Mouse (Mus musculus) frontal cortex, postnatal 14 days (tissue): ENCODE data around the gene Gng13.
"Not testable (repeated sequence)": the region's sequence is repeated elsewhere in the genome, so short reads cannot be mapped to it uniquely, and the experiment has no call there.

Experiments
- DNase-seq, 2 experiments: peaks; one replicate each; pipeline ENCODE4 v3.0.0; 2022; ENCODE audit warnings: low spot score in 2 of 2

Gng13 gene

GRCm38 (mm10) chr17:25732082-25732481 is 15.1 kb downstream of the Gng13 start:
- DNase-seq: peak; percentile 64 to 83

- no peak for DNase-seq
Measured at GRCm38 (mm10) chr17:25735246-25735645, 18.3 kb downstream of the Gng13 start.

GRCm38 (mm10) chr17:25735745-25736144 is 18.8 kb downstream of the Gng13 start, which contains the start of gene Mslnl:
Gene Mslnl (plus strand): TSS chr17:25736042.
- no peak for DNase-seq

DNA sequence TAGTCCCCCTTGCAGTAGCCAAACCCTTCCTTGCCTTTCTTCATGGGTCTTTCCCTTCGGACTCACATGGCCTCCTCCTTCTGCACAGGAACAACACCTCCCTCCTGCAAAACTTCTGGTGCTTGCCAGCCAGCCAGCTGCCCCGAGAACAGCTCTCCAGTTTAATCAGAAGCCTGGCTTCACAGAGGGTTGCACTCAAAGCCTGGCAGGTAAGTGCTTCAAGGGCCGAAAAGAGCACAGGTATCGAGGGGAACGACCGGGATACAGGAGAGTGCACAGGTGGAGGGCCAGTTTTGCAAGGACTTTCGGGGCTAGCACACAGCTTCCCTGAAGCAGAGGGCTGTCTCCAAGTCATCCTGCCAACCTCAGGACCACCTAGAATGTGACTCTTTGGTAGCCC is 21.9 kb downstream of the Gng13 start:
- no peak for DNase-seq

DNA sequence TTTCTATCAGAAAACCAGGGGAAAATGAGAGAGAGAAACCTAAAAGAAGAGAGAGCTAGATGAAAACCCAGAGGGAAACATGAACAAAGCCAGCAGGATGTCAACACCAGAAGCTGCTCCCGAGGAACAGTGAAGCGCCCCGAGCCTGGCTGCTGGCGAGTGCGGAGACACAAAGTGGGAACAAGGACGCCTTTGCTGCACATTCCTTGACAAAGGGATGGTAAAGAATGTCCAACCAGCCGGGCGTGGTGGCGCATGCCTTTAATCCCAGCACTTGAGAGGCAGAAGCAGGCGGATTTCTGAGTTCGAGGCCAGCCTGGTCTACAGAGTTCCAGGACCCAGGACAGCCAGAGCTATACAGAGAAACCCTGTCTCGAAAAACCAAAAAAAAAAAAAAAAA is 24.5 kb downstream of the Gng13 start:
- not testable (repeated sequence) for DNase-seq

DNA sequence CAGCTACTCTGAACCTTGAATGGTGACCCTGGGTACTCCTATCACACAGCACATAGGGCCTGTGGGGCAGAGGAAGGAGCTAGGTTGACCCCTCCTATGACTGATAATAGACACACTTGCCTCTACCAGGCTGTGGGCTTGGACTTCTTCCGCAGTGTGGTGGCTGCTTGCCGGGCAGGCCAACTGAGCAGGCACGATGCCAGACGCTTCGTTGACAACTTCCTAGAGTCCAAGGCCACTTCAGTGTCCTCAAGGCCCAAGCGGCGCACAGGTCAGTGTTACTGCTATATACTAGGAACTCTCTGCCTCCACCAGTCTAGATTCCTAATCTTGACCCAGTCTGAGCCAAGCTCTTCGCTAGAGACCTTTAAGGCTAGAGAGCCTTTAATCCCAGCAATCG is 26.9 kb downstream of the Gng13 start:
- DNase-seq: no peak

DNA sequence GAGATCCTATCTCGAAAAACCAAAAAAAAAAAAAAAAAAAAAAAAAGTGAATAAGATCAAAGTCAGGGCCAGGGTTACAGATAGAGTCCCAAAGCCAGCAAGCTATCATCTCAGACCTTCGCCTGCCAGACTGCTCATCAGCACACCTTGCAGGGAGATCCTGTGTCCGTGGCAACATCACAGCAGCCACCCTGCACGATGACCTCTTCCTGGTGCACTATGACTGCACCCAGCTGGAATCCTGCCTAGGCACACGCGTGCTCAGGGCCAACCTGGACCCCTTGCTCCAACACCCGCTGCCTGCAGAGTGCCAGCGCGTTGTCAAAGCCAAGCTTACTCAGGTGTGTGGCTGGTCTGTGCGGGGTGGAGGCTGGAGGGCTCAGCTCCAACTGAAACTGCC is 27.3 kb downstream of the Gng13 start:
- no peak for DNase-seq

DNA sequence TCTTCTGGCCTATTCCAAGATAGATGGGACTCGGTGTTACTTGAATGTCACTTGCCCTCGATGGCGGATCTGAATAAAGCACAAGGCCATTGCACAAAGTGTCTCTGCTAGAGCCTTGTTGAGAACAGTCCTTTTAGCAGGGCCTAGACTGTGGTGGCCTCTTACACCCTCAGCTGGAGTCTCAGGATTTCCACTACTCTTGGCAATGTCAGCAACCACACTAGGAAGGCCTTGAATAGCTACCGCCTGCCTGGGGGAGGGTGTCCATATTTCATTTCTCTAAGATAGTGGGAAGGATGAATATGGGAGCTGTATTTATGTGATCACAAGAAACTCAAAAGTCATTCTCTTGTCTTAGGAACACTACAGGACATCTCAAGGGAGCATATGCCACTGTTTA is 31.3 kb downstream of the Gng13 start:
- no peak for DNase-seq

DNA sequence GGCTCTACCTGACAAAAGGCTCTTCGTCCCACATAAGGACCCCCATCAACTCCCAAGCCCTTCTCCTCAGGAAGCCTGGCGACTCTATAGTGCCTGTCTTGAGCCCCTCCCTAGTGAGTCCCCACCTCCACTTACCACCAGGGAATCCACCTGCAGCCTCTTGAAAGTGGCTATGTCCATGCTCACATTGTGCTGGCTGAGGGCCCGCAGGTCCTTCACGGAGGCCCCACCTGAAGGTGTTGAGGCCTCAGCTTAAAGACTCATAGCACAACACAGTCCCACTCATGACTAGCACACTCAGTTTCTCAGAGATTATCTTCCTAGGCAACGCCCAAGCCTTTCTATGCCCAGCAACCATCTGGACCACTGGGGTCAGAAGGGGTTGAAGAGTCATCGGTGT is 32.3 kb downstream of the Gng13 start:
- DNase-seq: no peak

GRCm38 (mm10) chr17:25751446-25751845 is 34.5 kb downstream of the Gng13 start:
- peak in 1 of 2 experiments; percentile 34 for DNase-seq

DNA sequence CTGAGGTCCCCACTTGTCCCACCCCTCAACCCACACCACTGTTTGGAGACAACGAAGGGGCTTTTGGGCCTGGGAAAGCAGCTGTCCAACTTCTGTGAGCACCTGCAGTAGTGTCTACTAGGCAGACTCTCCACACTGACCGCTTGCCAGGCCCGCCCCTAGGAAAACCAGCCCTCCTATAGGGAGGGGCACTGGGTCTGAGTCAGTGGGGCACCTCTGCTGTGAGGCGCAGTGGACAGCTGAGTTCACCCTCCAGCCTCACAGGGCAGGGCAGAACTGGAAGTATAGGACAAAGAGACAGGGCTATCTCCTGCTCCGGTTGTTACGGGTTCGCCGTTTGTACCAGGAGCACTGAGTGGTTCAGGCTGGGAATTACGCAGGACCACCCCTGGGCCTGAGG is 37.3 kb downstream of the Gng13 start, which contains the start of gene Msln:
Gene Msln, minus strand, starts transcription at position 138 of the 400 bp plus-strand sequence.
- no peak for DNase-seq

DNA sequence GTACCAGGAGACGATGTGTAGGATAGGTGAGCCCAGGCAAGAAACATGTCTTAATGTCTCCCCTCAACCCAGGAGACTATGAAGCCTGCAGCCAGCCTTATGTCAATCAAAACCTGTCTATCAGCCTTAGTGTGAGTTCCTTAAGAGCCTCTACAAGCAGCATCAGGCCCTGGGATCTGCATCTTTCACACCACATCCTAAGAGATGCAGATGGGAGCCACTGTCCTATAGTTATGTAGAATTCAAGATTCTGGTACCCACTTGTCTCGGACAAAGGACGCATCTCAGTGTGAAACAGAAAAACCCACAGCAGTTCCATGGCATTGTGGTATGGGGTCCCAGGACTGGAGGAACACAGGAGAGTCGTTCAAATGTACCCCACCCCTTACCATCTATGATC is 38.1 kb downstream of the Gng13 start:
- no peak for DNase-seq

DNA sequence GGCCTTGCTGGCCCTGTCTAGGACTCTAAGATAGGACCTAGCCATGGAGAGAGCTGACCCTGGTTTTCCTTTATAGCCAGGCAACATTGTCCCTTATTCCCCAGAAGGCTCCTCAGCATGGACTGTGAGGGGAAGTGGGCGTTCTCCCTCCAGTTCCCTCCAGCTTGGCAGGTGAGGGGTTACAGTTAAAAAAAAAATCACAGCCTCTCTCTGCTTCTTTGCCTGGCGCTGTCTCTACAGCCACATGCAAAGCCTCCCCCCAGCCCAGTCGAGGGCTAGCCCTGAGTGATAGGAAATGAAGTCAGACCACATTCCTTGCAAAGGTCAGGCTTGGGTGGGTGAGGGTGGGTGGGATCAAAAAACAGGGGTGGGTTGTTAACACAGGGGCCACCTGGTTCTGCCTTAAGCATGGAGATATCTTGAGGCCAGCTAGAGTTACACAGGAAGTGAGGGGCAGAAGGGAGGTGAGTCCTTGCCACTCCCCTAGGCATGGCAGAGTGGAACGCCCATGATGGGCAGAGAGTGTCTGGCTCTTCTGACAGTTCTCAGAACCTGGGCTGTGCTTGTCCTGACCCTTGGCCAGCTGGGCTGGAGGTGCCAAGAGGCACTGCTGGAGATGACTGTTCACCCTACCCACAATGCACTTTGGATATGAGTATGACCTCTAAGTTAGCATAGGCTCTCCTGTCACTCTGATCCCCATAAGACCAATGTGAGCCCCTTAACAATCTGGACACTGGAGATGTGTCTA is 38.8 kb downstream of the Gng13 start:
- no peak for DNase-seq

GRCm38 (mm10) chr17:25756378-25757242 is 39.6 kb downstream of the Gng13 start:
- DNase-seq: no peak

DNA sequence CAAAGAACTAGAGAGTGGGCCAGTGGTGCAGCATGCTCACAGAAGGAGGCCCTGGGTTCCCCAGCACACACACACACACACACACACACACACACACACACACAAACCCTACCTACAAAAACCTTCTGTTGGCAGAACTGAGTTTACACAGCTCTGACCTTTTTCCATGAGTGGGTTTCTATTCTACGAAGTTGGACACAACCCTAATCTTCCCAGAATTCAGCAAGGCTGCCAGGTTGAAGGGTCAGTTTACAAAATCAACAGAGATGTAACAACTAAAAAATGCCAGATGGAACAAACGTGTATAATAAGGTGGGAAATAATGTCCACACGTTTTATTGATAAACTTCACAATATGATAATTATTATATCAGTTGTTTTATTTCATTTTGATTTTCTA is 40.7 kb downstream of the Gng13 start:
- DNase-seq: no peak

DNA sequence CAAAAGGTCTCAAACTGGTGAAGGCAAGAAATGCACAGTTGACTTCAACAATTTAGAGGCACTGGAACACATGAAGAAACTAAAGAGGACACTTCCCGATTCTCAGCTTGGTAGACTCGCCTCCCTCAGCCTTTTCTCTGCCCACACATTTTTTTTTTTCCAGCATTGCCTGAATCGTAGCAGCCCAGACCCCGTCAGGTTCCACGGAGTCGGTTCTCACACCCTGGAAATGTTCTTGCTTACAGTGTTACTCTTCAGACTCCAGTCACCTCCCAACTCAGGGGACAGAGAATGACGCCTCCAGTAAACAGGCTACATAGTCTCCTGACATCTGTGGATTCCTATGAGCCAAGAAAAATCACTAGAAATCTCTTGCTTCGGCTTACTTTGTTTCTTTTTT is 43.2 kb downstream of the Gng13 start:
- no peak for DNase-seq

- no peak for DNase-seq
Measured at GRCm38 (mm10) chr17:25761561-25761970, 44.6 kb downstream of the Gng13 start.

DNA sequence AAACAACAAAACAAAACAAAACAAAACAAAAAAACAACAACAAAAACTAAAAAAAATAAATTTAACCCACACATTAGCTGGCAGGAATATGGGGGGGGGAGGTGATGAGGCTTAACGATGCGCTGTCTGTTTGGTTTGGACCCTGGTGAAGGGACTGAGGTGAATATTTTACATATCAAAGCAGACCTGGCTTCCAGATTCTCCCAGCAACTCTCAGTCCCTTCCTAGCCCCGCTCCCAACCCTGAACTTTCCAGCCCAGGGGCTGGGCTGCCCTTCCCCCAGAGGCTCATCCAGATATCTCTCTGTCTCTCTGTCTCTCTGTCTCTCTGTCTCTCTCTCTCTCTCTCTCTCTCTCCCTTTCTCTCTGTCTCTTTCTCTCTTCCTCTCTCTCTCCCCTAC is 45.6 kb downstream of the Gng13 start:
- DNase-seq: no peak

DNA sequence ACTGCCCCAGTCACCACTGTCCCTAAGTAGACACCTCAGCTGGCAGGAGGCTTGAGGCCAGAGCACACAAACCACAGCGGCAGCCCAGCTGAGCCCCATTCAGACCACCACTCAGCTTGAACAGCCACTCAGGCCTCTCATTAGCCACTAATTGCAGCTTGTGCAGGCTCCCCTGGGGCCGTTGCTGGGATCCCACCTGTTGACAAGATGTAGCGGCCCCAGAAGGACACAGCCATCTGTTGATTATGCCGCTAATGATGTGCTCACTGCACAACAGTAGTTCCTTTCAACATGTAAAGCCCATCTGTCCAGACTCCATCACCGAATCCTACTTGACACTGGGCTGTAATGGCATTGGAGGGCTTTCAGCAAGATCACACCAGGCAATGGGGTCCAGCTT is 48.9 kb downstream of the Gng13 start:
- DNase-seq: no peak
